In genomic region chr13:76967588-76967987, GRCm38 (mm10) we compare ENCODE assay signal across 35 mouse cellular contexts.
"Had no signal": no experiment of that assay in that cellular context is flagged by ENCODE, and none has a peak within 500 bp of the region (broad histone marks: within the 10 kb centered on the region; RNA-seq: fewer than 3 reads in every experiment).

No protein-coding gene starts in this region.

- H3K4me3 ChIP-seq: heart, embryonic 12.5 days; heart, embryonic 13.5 days; heart, embryonic 15.5 days; hindbrain, embryonic 10.5 days; hindbrain, embryonic 12.5 days; hindbrain, embryonic 13.5 days; hindbrain, embryonic 15.5 days; intestine, embryonic 15.5 days; kidney, embryonic 15.5 days; layer of hippocampus, adult 2 months; left cerebral cortex, adult 2 months had no signal

- H3K4me2 ChIP-seq: heart, embryonic 11.5 days; heart, embryonic 12.5 days; heart, embryonic 13.5 days; heart, embryonic 15.5 days; hindbrain, embryonic 12.5 days; hindbrain, embryonic 13.5 days; hindbrain, embryonic 14.5 days; hindbrain, embryonic 15.5 days; intestine, embryonic 15.5 days; kidney, embryonic 15.5 days had no signal

- DNase-seq: heart, postnatal 10 days; heart, postnatal 14 days; heart, postnatal 36 days; heart, postnatal 4 days; kidney, adult 11 months; kidney, adult 18-20 months; kidney, adult 2 months; kidney, adult 8-10 months; kidney, adult 9 months; kidney, postnatal 10 days; kidney, postnatal 14 days; kidney, postnatal 25 days; kidney, postnatal 36 days; kidney, postnatal 4 days; layer of hippocampus, adult 9-11 months; layer of hippocampus, postnatal 36 days had no signal

- H3K36me3 ChIP-seq: heart, embryonic 12.5 days; heart, embryonic 13.5 days; heart, embryonic 15.5 days; hindbrain, embryonic 10.5 days; hindbrain, embryonic 12.5 days; hindbrain, embryonic 13.5 days; hindbrain, embryonic 15.5 days; intestine, embryonic 15.5 days; kidney, embryonic 15.5 days had no signal

- ATAC-seq: hindbrain, embryonic 16.5 days; hindbrain, postnatal 0 days; inflammation-experienced regulatory T-cells, adult 6 months; intestine, embryonic 15.5 days; intestine, embryonic 16.5 days; intestine, postnatal 0 days had no signal

- H3K4me1 ChIP-seq: heart, embryonic 12.5 days; heart, embryonic 13.5 days; heart, embryonic 15.5 days; hindbrain, embryonic 10.5 days; hindbrain, embryonic 12.5 days; hindbrain, embryonic 13.5 days; hindbrain, embryonic 15.5 days; intestine, embryonic 15.5 days; kidney, embryonic 15.5 days had no signal

- H3K27ac ChIP-seq: heart, embryonic 13.5 days; heart, embryonic 15.5 days; hindbrain, embryonic 10.5 days; hindbrain, embryonic 12.5 days; hindbrain, embryonic 13.5 days; hindbrain, embryonic 14.5 days; hindbrain, embryonic 15.5 days; hindbrain, postnatal 0 days; intestine, embryonic 15.5 days; kidney, embryonic 15.5 days; kidney, postnatal 0 days; layer of hippocampus, adult 2 months; left cerebral cortex, adult 2 months had no signal

- H3K9ac ChIP-seq: heart, embryonic 12.5 days; heart, embryonic 13.5 days; heart, embryonic 15.5 days; hindbrain, embryonic 12.5 days; hindbrain, embryonic 13.5 days; hindbrain, embryonic 14.5 days; hindbrain, embryonic 15.5 days; intestine, embryonic 15.5 days; kidney, embryonic 15.5 days had no signal

- H3K27me3 ChIP-seq: heart, embryonic 12.5 days; heart, embryonic 13.5 days; heart, embryonic 15.5 days; hindbrain, embryonic 12.5 days; hindbrain, embryonic 13.5 days; hindbrain, embryonic 15.5 days; intestine, embryonic 15.5 days; kidney, embryonic 15.5 days had no signal

- H3K9me3 ChIP-seq: heart, embryonic 12.5 days; heart, embryonic 13.5 days; heart, embryonic 15.5 days; hindbrain, embryonic 10.5 days; hindbrain, embryonic 12.5 days; hindbrain, embryonic 13.5 days; hindbrain, embryonic 15.5 days; intestine, embryonic 15.5 days; kidney, embryonic 15.5 days had no signal
